Mouse (Mus musculus) liver, adult 2 months (tissue): ENCODE measurements at regions not wholly inside any gene's neighbourhood (a gene's known extent, or its start where the extent isn't known, plus 50 kb on each side); places are given as distances from the start of the nearest gene placed in this dataset.
"Not testable (repeated sequence)": the region's sequence is repeated elsewhere in the genome, so short reads cannot be mapped to it uniquely, and the experiment has no call there.

Experiments used
- DNase-seq: peaks from one replicate; pipeline ENCODE4 v3.0.0-alpha.2; 2011; ENCODE audit warnings: low read depth, low spot score; ENCODE audit errors: extremely low read depth
- H3K27ac ChIP-seq: fragments of 200-500 bp; replicated peaks from 2 replicates; pipeline ENCODE4 v1.5.1; 2012; ENCODE audit warnings: low read depth, mild to moderate bottlenecking, control low read depth, inconsistent platforms, low read length; ENCODE audit not compliant: insufficient read depth
- H3K27me3 ChIP-seq: fragments of 200-500 bp; 2 replicates; pipeline ENCODE4 v1.6.1; 2012; ENCODE audit warnings: mild to moderate bottlenecking, moderate library complexity, low read length, inconsistent platforms; ENCODE audit not compliant: control insufficient read depth, insufficient read depth
- H3K36me3 ChIP-seq: fragments of 200-500 bp; 2 replicates; pipeline ENCODE4 v1.6.1; 2012; ENCODE audit warnings: low read length, inconsistent platforms; ENCODE audit not compliant: control insufficient read depth, insufficient read depth
- H3K4me1 ChIP-seq: fragments of 200-500 bp; 2 replicates; pipeline ENCODE4 v1.6.1; 2011; ENCODE audit warnings: low read length; ENCODE audit not compliant: control insufficient read depth, insufficient read depth
- H3K4me3 ChIP-seq: fragments of 200-500 bp; 2 replicates; pipeline ENCODE4 v1.5.1; 2011; ENCODE audit warnings: low read depth, mild to moderate bottlenecking, control low read depth, low read length, moderate library complexity; ENCODE audit not compliant: insufficient read depth
- H3K79me2 ChIP-seq: fragments of 200-500 bp; 2 replicates; pipeline ENCODE4 v1.6.1; 2012; ENCODE audit warnings: inconsistent platforms, mild to moderate bottlenecking, low read length, moderate library complexity; ENCODE audit not compliant: control insufficient read depth, insufficient read depth
- H3K9ac ChIP-seq: fragments of 200-500 bp; 2 replicates; pipeline ENCODE4 v1.6.1; 2012; ENCODE audit warnings: low read depth, mild to moderate bottlenecking, control low read depth, inconsistent platforms, low read length
- CTCF ChIP-seq: fragments of 200-500 bp; IDR thresholded peaks from 2 replicates; pipeline ENCODE4 v1.5.1; 2011; ENCODE audit warnings: low read depth, low read length, control low read depth
- POLR2A ChIP-seq: fragments of 200-500 bp; IDR thresholded peaks from 2 replicates; pipeline ENCODE4 v1.6.1; 2011; ENCODE audit warnings: low read length, control low read depth; ENCODE audit not compliant: insufficient read depth; ENCODE audit errors: extremely low read depth
- WGBS: fragments of 180-500 bp; shearing (Covaris S2); methylation state at CpG from one replicate; pipeline ENCODE4 v1.1.7; 2018; 5-methylcytosine and 5-hydroxymethylcytosine counted together

- Histone ChIP-seq H3K27ac (no peak overlapping the region), H3K27me3 (no peaks in the 10 kb centered on the region), H3K4me3 (no peak overlapping the region), H3K36me3 (no peaks in the 10 kb centered on the region), H3K79me2 (no peaks in the 10 kb centered on the region), H3K9ac (no peak overlapping the region), H3K4me1 (no peaks in the 10 kb centered on the region)
- DNase-seq: no peak
- TF ChIP-seq POLR2A: no peak
- TF ChIP-seq CTCF: no peak
- WGBS: 88% methylated on average over 12 of the region's 12 CpGs
These were observed 366.0 kb downstream of the Fut8 start for GRCm38 (mm10) chr12:77603832-77604501.

- no peaks in the 10 kb centered on the region for H3K79me2 ChIP-seq
- no peaks in the 10 kb centered on the region for H3K4me1 ChIP-seq
- H3K4me3 ChIP-seq: no peak overlapping the region
- H3K27ac ChIP-seq: no peak overlapping the region
- H3K27me3 ChIP-seq: no peaks in the 10 kb centered on the region
- 92% methylated on average over 3 of the region's 3 CpGs for WGBS
- H3K36me3 ChIP-seq: no peaks in the 10 kb centered on the region
- H3K9ac ChIP-seq: no peak overlapping the region
- TF ChIP-seq POLR2A (no peak), CTCF (no peak)
- no peak for DNase-seq
These were observed 379.6 kb downstream of the Fut8 start for GRCm38 (mm10) chr12:77617552-77617951.

GRCm38 (mm10) chr12:77622243-77622642 is 384.3 kb downstream of the Fut8 start:
- H3K4me3 ChIP-seq: no peak overlapping the region

GRCm38 (mm10) chr12:77624323-77624722 is 386.4 kb downstream of the Fut8 start:
- H3K27me3 ChIP-seq, DNase-seq, H3K9ac ChIP-seq, H3K27ac ChIP-seq, H3K4me1 ChIP-seq, H3K36me3 ChIP-seq, H3K79me2 ChIP-seq, H3K4me3 ChIP-seq: not testable (repeated sequence)
- 92% methylated on average over 14 of the region's 14 CpGs for WGBS

More at GRCm38 (mm10) chr12:77622243-77622642, 384.3 kb downstream of the Fut8 start:
- DNase-seq: no peak
- Histone ChIP-seq H3K9ac (no peak overlapping the region), H3K4me1 (no peaks in the 10 kb centered on the region), H3K27me3 (no peaks in the 10 kb centered on the region), H3K27ac (no peak overlapping the region), H3K36me3 (no peaks in the 10 kb centered on the region), H3K79me2 (no peaks in the 10 kb centered on the region)
- TF ChIP-seq CTCF: no peak
- no peak for TF ChIP-seq POLR2A

GRCm38 (mm10) chr12:77628358-77628850 is 390.5 kb downstream of the Fut8 start:
- Histone ChIP-seq H3K27ac (no peak overlapping the region), H3K4me3 (no peak overlapping the region), H3K36me3 (no peaks in the 10 kb centered on the region), H3K79me2 (no peaks in the 10 kb centered on the region), H3K27me3 (no peaks in the 10 kb centered on the region), H3K9ac (no peak overlapping the region), H3K4me1 (no peaks in the 10 kb centered on the region)
- TF ChIP-seq POLR2A (no peak), CTCF (no peak)
- no peak for DNase-seq

GRCm38 (mm10) chr12:77633981-77634650 is 396.2 kb downstream of the Fut8 start:
- H3K9ac ChIP-seq: no peak overlapping the region
- WGBS: 46% methylated on average over 10 of the region's 10 CpGs
- no peaks in the 10 kb centered on the region for H3K4me1 ChIP-seq
- H3K79me2 ChIP-seq: no peaks in the 10 kb centered on the region
- no peaks in the 10 kb centered on the region for H3K36me3 ChIP-seq
- no peak for DNase-seq
- no peak overlapping the region for H3K4me3 ChIP-seq
- H3K27me3 ChIP-seq: no peaks in the 10 kb centered on the region
- no peak overlapping the region for H3K27ac ChIP-seq
- no peak for TF ChIP-seq POLR2A
